Mouse (Mus musculus) left cerebral cortex, postnatal 25 days (tissue): Measurements from ENCODE around the gene Zzef1. TPM values are rescaled to one million over a fixed set of nuclear protein-coding genes. Genes with fewer than 3 reads are reported as not detected.

Experiments used
- DNase-seq, 2 experiments: peaks; one replicate each; pipeline ENCODE4 v3.0.0; 2022; ENCODE audit warnings: low spot score in 2 of 2, mixed read lengths in 1 of 2
- intact Hi-C: fragments of 180-260 bp; cut with DNase I; formaldehyde crosslinking; loops from one replicate; pipeline ENCODE4 v1.15.1; 2025
- total RNA-seq, 2 experiments: library from RNA; stranded (reverse); gene quantifications; 2 replicates each; pipeline ENCODE4 v1.2.3; 2021

The Zzef1 gene
- total RNA-seq, 2 experiments from 2014 or later: 40.2 to 45.8 TPM

- DNase-seq: no peak
- intact Hi-C loops: no loop called here
Observed at GRCm38 (mm10) chr11:72951137-72952000, 155.3 kb downstream of the Zzef1 start.

DNA sequence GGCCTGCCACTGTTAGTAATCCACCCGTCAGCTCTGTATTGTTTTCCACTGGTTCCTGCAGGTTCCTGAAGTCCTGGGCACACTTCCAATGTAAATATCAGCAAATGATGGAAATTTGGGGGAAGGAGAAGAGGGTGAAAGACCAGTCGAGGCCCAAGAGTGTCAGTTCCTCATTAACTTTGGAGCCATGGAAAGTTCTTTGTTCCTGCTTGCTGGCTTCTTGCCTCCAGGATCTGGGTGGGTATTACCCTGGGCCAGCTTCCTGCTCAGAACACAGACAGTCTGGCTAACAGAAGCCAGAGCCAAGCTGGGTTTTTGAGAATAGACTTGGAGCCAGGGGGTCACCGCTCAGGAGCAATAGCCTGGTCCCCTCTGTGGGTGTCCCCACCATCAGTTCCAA is 156.2 kb downstream of the Zzef1 start:
- intact Hi-C loops: no loop called here
- DNase-seq: no peak

GRCm38 (mm10) chr11:72952697-72953096 is 156.7 kb downstream of the Zzef1 start:
- no peak for DNase-seq
- intact Hi-C loops: no loop called here

DNA sequence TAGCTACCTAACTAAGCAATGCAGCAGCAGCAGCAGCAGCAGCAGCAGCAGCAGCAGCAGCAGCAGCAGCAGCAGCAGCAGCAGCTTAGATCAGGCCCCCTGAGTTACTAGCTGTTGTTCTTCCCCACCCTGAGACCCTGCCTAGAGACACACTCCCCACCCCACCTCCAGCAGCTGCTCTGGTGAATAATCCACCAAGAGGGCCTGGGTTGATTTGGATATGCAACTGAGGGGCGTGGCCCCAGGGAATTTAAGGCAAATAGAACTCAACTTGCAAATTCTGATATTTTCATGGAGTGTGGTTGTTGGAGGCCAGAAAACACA is 157.1 kb downstream of the Zzef1 start:
- no peak for DNase-seq
- intact Hi-C loops: no loop called here

GRCm38 (mm10) chr11:72953440-72954151 is 157.6 kb downstream of the Zzef1 start:
- intact Hi-C loops: no loop called here
- no peak for DNase-seq

GRCm38 (mm10) chr11:72954216-72954615 is 158.2 kb downstream of the Zzef1 start:
- intact Hi-C loops: no loop called here

GRCm38 (mm10) chr11:72955339-72955974 is 159.4 kb downstream of the Zzef1 start:
- intact Hi-C loops: no loop called here
- DNase-seq: no peak

More at GRCm38 (mm10) chr11:72954216-72954615, 158.2 kb downstream of the Zzef1 start:
- DNase-seq: no peak

- DNase-seq: no peak
- intact Hi-C loops: no loop called here
Observed at GRCm38 (mm10) chr11:72957318-72957717, 161.3 kb downstream of the Zzef1 start.

- intact Hi-C loops: no loop called here
- DNase-seq: no peak
Observed at GRCm38 (mm10) chr11:72959924-72960679, 164.1 kb downstream of the Zzef1 start.

DNA sequence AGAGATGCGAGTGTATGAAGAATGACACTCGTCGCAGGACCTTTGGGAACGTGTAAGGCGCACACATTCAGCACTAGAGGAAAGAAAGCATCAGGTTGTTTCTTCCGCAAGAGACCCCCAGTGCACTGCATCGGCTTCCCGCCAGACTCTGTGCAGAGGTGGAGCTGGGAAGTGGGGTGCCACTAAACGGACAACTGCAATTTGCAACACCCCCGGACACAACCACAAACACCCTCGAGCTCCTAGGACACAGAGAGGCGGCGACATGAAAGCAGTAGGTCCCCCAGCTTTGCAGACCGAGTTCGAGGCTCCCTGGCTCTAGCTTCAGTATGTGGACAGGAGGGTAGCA is 164.7 kb downstream of the Zzef1 start:
- intact Hi-C loops: no loop called here
- no peak for DNase-seq

GRCm38 (mm10) chr11:72961072-72961980 is 165.3 kb downstream of the Zzef1 start, which contains the start of gene Atp2a3:
TSS of gene Atp2a3 (plus strand) at chr11:72961169.
- intact Hi-C loops: no loop called here
- DNase-seq: no peak

DNA sequence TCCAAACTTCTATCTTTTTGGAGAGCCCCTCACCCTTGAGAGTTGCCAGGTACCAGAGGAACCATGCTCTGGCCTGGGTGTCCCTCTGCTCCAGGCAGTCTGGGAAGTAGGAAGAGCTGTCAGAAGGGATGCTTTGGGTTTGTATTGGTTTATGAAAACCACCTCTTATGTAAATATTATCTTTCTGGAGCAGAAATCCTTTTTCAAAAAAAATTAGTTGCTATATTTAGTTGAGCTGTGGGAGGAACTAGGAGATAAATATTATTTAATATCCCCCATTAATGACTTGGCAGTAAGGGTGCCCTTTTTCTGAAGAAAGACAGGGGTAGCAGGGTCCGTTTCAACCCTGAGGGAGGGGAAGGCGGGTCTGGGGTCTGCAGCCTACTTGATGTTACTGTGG is 166.4 kb downstream of the Zzef1 start:
- intact Hi-C loops: no loop called here
- DNase-seq: no peak

- DNase-seq: no peak
Observed at GRCm38 (mm10) chr11:72963058-72963788, 167.2 kb downstream of the Zzef1 start.

GRCm38 (mm10) chr11:72963789-72964294 is 167.8 kb downstream of the Zzef1 start:
- intact Hi-C loops: no loop called here
- no peak for DNase-seq

More at GRCm38 (mm10) chr11:72963058-72963788, 167.2 kb downstream of the Zzef1 start:
- intact Hi-C loops: no loop called here

DNA sequence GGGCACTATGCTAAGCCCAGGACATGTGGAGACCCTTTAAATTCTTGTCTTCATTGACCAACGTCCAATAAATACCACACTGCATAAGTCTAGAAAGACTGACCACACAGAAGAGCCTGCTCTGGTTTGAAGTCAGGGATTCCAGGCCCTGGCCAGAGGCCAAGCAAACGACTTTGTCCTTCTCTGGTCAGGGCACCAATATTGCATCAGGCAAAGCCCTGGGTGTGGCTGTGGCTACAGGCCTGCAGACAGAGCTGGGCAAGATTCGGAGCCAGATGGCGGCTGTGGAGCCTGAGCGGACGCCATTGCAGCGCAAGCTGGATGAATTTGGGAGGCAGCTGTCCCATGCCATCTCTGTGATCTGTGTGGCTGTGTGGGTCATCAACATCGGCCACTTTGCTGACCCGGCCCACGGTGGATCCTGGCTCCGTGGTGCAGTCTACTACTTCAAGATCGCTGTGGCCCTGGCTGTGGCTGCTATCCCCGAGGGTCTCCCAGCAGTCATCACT is 179.0 kb downstream of the Zzef1 start:
- intact Hi-C loops: no loop called here

More for the DNA sequence above, 179.0 kb downstream of the Zzef1 start:
- DNase-seq: no peak
